Mouse (Mus musculus) midbrain, embryonic 10.5 days (tissue): ENCODE measurements around the gene Mrps17. TPM values are rescaled to one million over a fixed set of nuclear protein-coding genes. Genes with fewer than 3 reads are reported as not detected.

ENCODE experiments used
- DNase-seq: peaks from one replicate; pipeline ENCODE4 v3.0.0-alpha.2; 2017; ENCODE audit warnings: low spot score
- H3K27ac ChIP-seq: fragments of 300-500 bp; sonication (generic); replicated peaks from 2 replicates; pipeline ENCODE4 v1.5.1; 2016; ENCODE audit warnings: mild to moderate bottlenecking
- H3K27me3 ChIP-seq: fragments of 300-500 bp; sonication (generic); 2 replicates; pipeline ENCODE4 v1.6.1; 2016; ENCODE audit warnings: low read depth, mild to moderate bottlenecking; ENCODE audit not compliant: poor library complexity, severe bottlenecking
- H3K36me3 ChIP-seq: fragments of 300-500 bp; sonication (generic); 2 replicates; pipeline ENCODE4 v1.6.1; 2016; ENCODE audit warnings: mild to moderate bottlenecking, moderate library complexity
- H3K4me1 ChIP-seq: fragments of 300-500 bp; sonication (generic); 2 replicates; pipeline ENCODE4 v1.6.1; 2016
- H3K4me3 ChIP-seq: fragments of 300-500 bp; sonication (generic); 2 replicates; pipeline ENCODE4 v1.5.1; 2016; ENCODE audit warnings: mild to moderate bottlenecking, moderate library complexity
- H3K9me3 ChIP-seq: fragments of 300-500 bp; sonication (generic); replicated peaks from 2 replicates; pipeline ENCODE4 v1.6.1; 2016; ENCODE audit warnings: mild to moderate bottlenecking
- WGBS: fragments of 180-500 bp; shearing (Covaris S2); methylation state at CpG from one replicate; pipeline ENCODE4 v1.1.7; 2016; 5-methylcytosine and 5-hydroxymethylcytosine counted together
- polyA plus RNA-seq: library from polyadenylated mRNA; unstranded; fragments of >200 nt; fragmentation: Nextera tagmentation; extraction: Ambion mirVana; gene quantifications from 2 replicates; pipeline ENCODE4 v1.2.1, GENCODE M21; 2016

The Mrps17 gene
- polyA plus RNA-seq, 1 experiment from 2014 or later, result 181 TPM

- H3K9me3 ChIP-seq, result no peaks in the 10 kb centered on the region
- H3K27ac ChIP-seq, result no peak overlapping the region
- no peaks in the 10 kb centered on the region for H3K27me3 ChIP-seq
- DNase-seq, result no peak
- WGBS, result 81% methylated on average over 3 of the region's 3 CpGs
- H3K4me1 ChIP-seq, result peaks cover 8% of the 10 kb centered on the region
- peaks cover 38% of the 10 kb centered on the region for H3K36me3 ChIP-seq
- H3K4me3 ChIP-seq, result no peak overlapping the region
Measured at GRCm38 (mm10) chr5:129720176-129720575, 4.9 kb downstream of the Mrps17 start.

DNA sequence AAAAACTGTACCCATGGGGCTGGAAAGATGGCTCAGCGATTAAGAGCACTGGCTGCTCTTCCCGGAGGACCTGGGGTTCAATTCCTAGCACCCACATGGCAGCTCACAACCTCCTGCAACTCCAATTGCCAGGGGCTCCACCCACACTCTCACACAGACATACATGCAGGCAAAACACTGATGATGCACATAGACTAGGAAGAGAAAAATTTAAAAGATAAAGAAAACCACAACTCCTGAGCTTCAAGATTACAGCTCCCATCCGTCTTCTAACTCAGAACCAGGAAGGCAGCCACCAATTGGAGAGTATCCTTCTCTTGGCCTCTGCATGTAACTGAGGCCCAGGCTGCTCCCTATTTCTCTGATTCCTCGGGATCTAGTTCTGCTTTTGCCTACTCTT lies 9.0 kb downstream of the Mrps17 start:
- WGBS, result 58% methylated on average over 4 of the region's 4 CpGs
- Histone ChIP-seq H3K4me3 (peak overlapping the region; percentile 92), H3K27ac (peak overlapping the region; percentile 99), H3K36me3 (peaks cover 12% of the 10 kb centered on the region), H3K4me1 (peaks cover 17% of the 10 kb centered on the region), H3K9me3 (no peaks in the 10 kb centered on the region), H3K27me3 (no peaks in the 10 kb centered on the region)
- no peak for DNase-seq

GRCm38 (mm10) chr5:129724834-129725773 lies 9.8 kb downstream of the Mrps17 start, which contains the start of gene Nipsnap2:
Gene Nipsnap2, plus strand, starts transcription at chr5:129725063.
- Histone ChIP-seq H3K27ac (peak within 1 kb of the TSS; percentile 99), H3K4me1 (peaks cover 23% of the 10 kb centered on the region), H3K4me3 (peak within 1 kb of the TSS; percentile 92), H3K36me3 (peaks cover 4% of the 10 kb centered on the region), H3K27me3 (no peaks in the 10 kb centered on the region), H3K9me3 (no peaks in the 10 kb centered on the region)
- peak; percentile 96 for DNase-seq
- WGBS, result 1% methylated on average over 74 of the region's 93 CpGs

DNA sequence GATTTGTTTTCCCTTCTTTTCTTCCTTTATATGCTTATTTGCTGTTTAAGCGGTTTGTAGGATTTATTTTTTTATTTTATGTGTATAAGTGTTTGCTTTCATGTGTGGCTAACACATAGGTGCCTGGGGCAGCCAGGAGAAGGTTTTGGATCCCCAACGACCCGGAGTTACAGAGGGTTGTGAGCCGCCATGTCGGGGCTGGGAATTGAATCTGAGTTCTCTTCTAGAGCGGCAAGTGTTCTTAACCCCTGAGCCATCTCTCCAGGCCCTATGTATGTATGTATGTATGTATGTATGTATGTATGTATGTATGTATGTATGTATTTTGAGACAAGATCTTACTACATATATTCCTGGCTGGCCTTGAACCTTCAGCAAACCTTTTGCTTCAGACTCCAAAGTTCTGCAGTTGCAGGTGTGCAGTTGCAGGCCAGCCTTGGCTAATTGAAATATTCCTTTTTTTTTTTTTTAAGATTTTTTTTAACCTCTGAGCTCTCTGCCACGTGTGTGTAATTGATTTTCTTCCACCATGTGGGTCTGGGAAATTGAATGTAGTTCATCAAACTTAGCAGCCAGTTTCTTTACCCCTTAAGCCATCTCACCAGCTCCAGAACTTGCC lies 10.6 kb downstream of the Mrps17 start:
- peak overlapping the region; percentile 99 for H3K27ac ChIP-seq
- H3K9me3 ChIP-seq, result no peaks in the 10 kb centered on the region
- WGBS, result 29% methylated on average over 7 of the region's 7 CpGs
- no peaks in the 10 kb centered on the region for H3K27me3 ChIP-seq
- peak; percentile 31 for DNase-seq
- H3K4me1 ChIP-seq, result peaks cover 28% of the 10 kb centered on the region
- no peaks in the 10 kb centered on the region for H3K36me3 ChIP-seq
- H3K4me3 ChIP-seq, result peak overlapping the region; percentile 92

GRCm38 (mm10) chr5:129726784-129727183 lies 11.5 kb downstream of the Mrps17 start:
- WGBS, result 90% methylated on average over 3 of the region's 3 CpGs
- Histone ChIP-seq H3K27ac (no peak overlapping the region), H3K4me3 (no peak overlapping the region), H3K4me1 (peaks cover 28% of the 10 kb centered on the region), H3K27me3 (no peaks in the 10 kb centered on the region), H3K36me3 (no peaks in the 10 kb centered on the region), H3K9me3 (no peaks in the 10 kb centered on the region)
- DNase-seq, result no peak

DNA sequence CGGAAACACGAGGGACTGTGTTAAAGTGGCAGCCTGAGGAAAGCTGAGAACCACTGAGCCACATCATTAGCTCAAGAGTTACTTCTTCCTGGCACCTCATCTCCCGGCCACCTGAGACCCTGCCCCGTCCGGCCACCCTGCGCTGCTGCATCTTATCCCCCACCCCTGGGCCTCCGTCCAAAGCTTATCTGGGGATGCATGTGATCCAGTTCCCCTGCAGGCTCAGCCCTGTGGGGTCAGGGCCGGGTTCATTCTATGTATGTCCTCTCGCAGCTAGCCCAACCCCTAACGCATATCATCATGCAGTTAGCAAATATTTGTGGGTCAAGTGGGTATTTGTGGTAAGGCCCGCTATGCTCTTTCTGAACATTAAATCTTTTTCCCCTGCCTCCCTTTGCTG lies 14.0 kb downstream of the Mrps17 start:
- 71% methylated on average over 11 of the region's 11 CpGs for WGBS
- Histone ChIP-seq H3K4me1 (peaks cover 28% of the 10 kb centered on the region), H3K27me3 (no peaks in the 10 kb centered on the region), H3K4me3 (no peak overlapping the region), H3K27ac (no peak overlapping the region), H3K9me3 (no peaks in the 10 kb centered on the region), H3K36me3 (0 out of 2 replicates have a peak, but pooled peaks cover 6% of the 10 kb centered on the region)
- DNase-seq, result no peak

- no peak for DNase-seq
- 0 out of 2 replicates have a peak overlapping the region, but pooled peaks have one; percentile 7 for H3K27ac ChIP-seq
- no peaks in the 10 kb centered on the region for H3K27me3 ChIP-seq
- H3K9me3 ChIP-seq, result no peaks in the 10 kb centered on the region
- peaks cover 28% of the 10 kb centered on the region for H3K4me1 ChIP-seq
- H3K36me3 ChIP-seq, result peaks cover 15% of the 10 kb centered on the region; the same call in 1 of the 2 replicates
- H3K4me3 ChIP-seq, result no peak overlapping the region
- WGBS, result 86% methylated on average over 11 of the region's 11 CpGs
Measured at GRCm38 (mm10) chr5:129730344-129730743, 15.0 kb downstream of the Mrps17 start.

DNA sequence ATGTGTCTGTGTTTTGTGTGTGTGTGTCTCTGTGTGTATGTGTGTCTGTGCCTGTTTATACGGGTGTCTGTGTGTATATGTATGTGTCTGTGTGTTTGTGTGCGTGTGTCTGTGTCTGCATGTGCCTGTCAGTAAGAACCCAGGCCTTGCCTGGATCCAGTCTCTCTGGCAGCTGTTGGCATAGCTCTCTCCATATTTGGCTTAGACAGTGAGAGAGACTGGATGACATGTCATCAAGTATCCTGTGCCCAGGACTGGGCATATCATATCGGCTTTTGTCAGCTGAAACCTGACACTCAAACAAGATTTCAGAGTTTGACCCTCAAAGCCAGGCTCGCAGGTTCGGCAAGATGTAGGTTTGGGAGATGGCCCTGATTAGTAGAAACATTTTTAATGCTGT lies 15.7 kb downstream of the Mrps17 start:
- Histone ChIP-seq H3K4me3 (no peak overlapping the region), H3K27ac (no peak overlapping the region), H3K36me3 (peaks cover 20% of the 10 kb centered on the region; the same call in 1 of the 2 replicates), H3K9me3 (no peaks in the 10 kb centered on the region), H3K27me3 (no peaks in the 10 kb centered on the region), H3K4me1 (peaks cover 24% of the 10 kb centered on the region)
- DNase-seq, result no peak
- WGBS, result 82% methylated on average over 5 of the region's 5 CpGs

GRCm38 (mm10) chr5:129740976-129741375 lies 25.7 kb downstream of the Mrps17 start:
- Histone ChIP-seq H3K27me3 (no peaks in the 10 kb centered on the region), H3K9me3 (no peaks in the 10 kb centered on the region), H3K27ac (no peak overlapping the region), H3K36me3 (peaks cover 42% of the 10 kb centered on the region), H3K4me1 (no peaks in the 10 kb centered on the region), H3K4me3 (no peak overlapping the region)
- peak; percentile 32 for DNase-seq
- WGBS, result 89% methylated on average over 1 of the region's 1 CpGs

DNA sequence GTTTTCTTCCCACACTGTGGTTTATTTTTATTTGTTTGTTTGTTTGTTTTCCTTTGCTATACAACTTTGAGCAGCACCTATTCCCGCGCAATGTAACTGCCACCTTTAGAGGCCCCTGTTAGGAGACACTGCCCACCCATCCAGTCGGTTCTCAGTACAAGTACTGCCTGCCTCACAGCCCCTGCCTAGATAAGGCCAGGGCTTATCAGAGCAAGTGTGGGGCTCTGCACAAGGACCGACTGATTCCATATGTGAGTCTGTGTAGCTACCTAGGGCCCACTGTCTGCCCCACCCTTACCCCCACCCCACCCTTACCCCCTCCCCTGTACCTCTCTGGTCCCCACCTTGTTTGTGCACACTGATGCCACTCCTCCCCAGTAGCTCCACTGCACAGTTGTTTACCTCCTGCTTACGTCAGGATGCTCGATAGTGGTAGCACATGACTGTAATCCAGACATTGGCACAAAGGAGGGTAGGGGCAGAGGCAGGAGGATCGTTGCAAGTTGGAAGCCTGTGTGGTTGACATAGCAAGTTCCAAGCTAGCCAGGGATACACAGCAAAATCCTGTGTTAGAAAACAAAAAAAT lies 27.7 kb downstream of the Mrps17 start:
- 93% methylated on average over 7 of the region's 7 CpGs for WGBS
- Histone ChIP-seq H3K4me1 (no peaks in the 10 kb centered on the region), H3K9me3 (no peaks in the 10 kb centered on the region)

GRCm38 (mm10) chr5:129744050-129744449 lies 28.8 kb downstream of the Mrps17 start:
- H3K27me3 ChIP-seq, result no peaks in the 10 kb centered on the region
- WGBS, result 77% methylated on average over 6 of the region's 6 CpGs
- no peaks in the 10 kb centered on the region for H3K4me1 ChIP-seq
- H3K9me3 ChIP-seq, result no peaks in the 10 kb centered on the region
- no peak for DNase-seq
- peaks cover 69% of the 10 kb centered on the region for H3K36me3 ChIP-seq
- H3K27ac ChIP-seq, result no peak overlapping the region
- H3K4me3 ChIP-seq, result no peak overlapping the region

More for the DNA sequence above, 27.7 kb downstream of the Mrps17 start:
- H3K27me3 ChIP-seq, result no peaks in the 10 kb centered on the region
- no peak for DNase-seq
- peaks cover 60% of the 10 kb centered on the region for H3K36me3 ChIP-seq
- H3K27ac ChIP-seq, result no peak overlapping the region
- no peak overlapping the region for H3K4me3 ChIP-seq

DNA sequence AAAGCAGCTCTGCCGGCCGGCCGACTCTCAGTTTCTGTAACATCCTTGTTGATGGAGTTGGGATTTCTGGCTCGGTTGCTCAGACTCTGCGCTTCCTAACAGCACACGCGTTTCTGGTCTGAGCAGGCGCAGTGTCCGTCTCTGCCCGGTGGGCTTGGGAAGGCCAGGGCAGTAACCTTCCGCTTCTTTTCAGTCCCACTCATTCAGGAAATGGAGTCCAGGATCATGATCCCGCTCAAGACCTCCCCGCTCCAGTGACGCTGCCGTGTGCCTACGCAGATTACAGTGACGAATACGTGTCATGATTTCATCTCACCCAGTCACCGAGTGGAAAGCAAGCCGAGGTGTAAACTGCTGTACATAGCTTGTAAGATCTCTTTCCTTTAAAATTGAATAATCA lies 41.6 kb downstream of the Mrps17 start:
- Histone ChIP-seq H3K27me3 (no peaks in the 10 kb centered on the region), H3K36me3 (peaks cover 25% of the 10 kb centered on the region), H3K4me1 (no peaks in the 10 kb centered on the region), H3K9me3 (no peaks in the 10 kb centered on the region), H3K4me3 (no peak overlapping the region), H3K27ac (no peak overlapping the region)
- DNase-seq, result no peak
- 95% methylated on average over 20 of the region's 20 CpGs for WGBS
